Mouse (Mus musculus) kidney, embryonic 16.5 days (tissue): ENCODE measurements around the gene Ttll6. TPM values are rescaled to one million over a fixed set of nuclear protein-coding genes. Genes with fewer than 3 reads are reported as not detected.
A peak's percentile ranks its signal among the peaks of the same experiment; 100 is the strongest.

Experiments
- ATAC-seq: fragments of 200-750 bp; cut with Nextera tagmentation; 2 replicates; pipeline ENCODE4 v1.8.0; 2017; ENCODE audit warnings: moderate TSS enrichment; ENCODE audit not compliant: low FRiP score, low TSS enrichment
- H3K27ac ChIP-seq: fragments of 300-500 bp; sonication (generic); 2 replicates; pipeline ENCODE4 v1.5.1; 2014; ENCODE audit warnings: low read length
- H3K27me3 ChIP-seq: fragments of 300-500 bp; sonication (generic); 2 replicates; pipeline ENCODE4 v1.6.1; 2014; ENCODE audit warnings: low read length, control low read depth, mixed read lengths; ENCODE audit not compliant: insufficient read depth
- H3K36me3 ChIP-seq: fragments of 300-500 bp; sonication (generic); 2 replicates; pipeline ENCODE4 v1.6.1; 2014; ENCODE audit warnings: low read length, control low read depth, mixed read lengths; ENCODE audit not compliant: insufficient read depth
- H3K4me1 ChIP-seq: fragments of 300-500 bp; sonication (generic); 2 replicates; pipeline ENCODE4 v1.6.1; 2014; ENCODE audit warnings: low read length, control low read depth, mixed read lengths; ENCODE audit not compliant: insufficient read depth
- H3K4me2 ChIP-seq: fragments of 300-500 bp; sonication (generic); replicated peaks from 2 replicates; pipeline ENCODE4 v1.6.1; 2014; ENCODE audit warnings: low read depth, low read length
- H3K4me3 ChIP-seq: fragments of 300-500 bp; sonication (generic); 2 replicates; pipeline ENCODE4 v1.5.1; 2014; ENCODE audit warnings: mild to moderate bottlenecking, low read length
- H3K9ac ChIP-seq: fragments of 300-500 bp; sonication (generic); replicated peaks from 2 replicates; pipeline ENCODE4 v1.6.1; 2014; ENCODE audit warnings: low read length
- H3K9me3 ChIP-seq: fragments of 300-500 bp; sonication (generic); 2 replicates; pipeline ENCODE4 v1.6.1; 2016; ENCODE audit warnings: low read length, control low read depth
- WGBS: fragments of 180-500 bp; shearing (Covaris S2); extraction: QIAGEN DNeasy Blood & Tissue Kit; methylation state at CpG from one replicate; pipeline ENCODE4 v1.1.7; 2014; 5-methylcytosine and 5-hydroxymethylcytosine counted together
- polyA plus RNA-seq: library from polyadenylated mRNA; unstranded; fragments of >200 nt; fragmentation: Nextera tagmentation; extraction: Ambion mirVana; gene quantifications from 2 replicates; pipeline ENCODE4 v1.2.1, GENCODE M21; 2015

Gene Ttll6
- polyA plus RNA-seq, 1 experiment from 2014 or later: not detected

DNA sequence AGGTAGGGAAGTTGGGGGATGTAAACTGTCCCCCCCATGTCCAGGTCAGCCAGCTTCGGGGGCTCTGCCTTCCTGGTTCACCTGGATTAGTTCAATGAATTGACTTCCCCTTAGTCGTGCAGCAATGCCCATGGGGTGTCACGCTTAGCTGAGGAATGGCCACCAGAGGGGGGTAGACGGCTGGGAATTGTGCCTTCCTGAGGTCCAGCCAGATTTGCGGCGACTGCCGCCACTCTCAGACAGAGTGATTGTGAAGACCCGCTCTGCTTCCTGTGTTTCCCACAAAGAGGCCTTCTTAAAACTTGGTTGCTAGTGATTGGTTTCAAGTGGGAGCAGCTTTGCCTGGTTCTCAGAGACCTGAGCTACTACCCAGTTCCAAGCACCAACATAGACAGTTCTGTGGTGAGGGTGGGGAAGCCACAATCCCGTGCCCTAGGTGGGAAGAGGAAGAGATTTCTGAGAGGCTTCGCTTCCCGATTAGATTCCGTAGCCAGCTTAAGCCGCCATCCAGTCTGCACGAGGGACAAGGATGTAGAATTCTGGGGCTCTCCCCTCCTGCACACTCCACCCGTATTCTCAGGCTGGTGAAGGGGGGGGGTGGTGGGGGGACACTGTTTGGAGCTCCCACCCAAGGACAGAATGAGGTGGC, 12.2 kb downstream of the Ttll6 start:
- Histone ChIP-seq H3K36me3 (no peaks in the 10 kb centered on the region), H3K9me3 (no peaks in the 10 kb centered on the region), H3K4me3 (peak overlapping the region; percentile 29), H3K4me1 (0 out of 2 replicates have a peak, but pooled peaks cover 6% of the 10 kb centered on the region), H3K9ac (peak overlapping the region; percentile 18; the same call in 1 of the 2 replicates), H3K27me3 (peaks cover 29% of the 10 kb centered on the region), H3K4me2 (peak overlapping the region; percentile 48), H3K27ac (no peak overlapping the region)
- under 1% methylated on average over 15 of the region's 15 CpGs for WGBS
- ATAC-seq: peak; percentile 92

DNA sequence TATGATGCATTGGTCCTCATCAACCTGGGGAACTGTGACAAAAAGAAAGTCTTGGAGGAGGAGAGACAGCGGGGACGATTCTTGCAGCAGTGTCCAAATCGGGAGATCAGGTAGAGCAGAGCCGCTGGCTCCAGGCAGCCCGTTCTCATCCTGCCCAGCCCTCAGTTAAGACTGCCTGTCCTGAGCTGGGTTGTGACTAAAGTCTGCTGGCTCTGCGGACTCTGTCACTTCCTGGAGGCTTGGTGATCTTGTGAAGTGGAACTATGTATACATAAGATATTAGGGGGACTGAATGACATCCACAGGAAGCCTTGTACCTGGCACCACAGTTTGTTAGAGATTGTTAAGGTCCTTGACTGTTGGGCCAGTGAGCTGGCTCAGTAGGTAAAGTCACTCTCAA, 13.9 kb downstream of the Ttll6 start:
- Histone ChIP-seq H3K4me1 (no peaks in the 10 kb centered on the region), H3K27ac (no peak overlapping the region), H3K4me3 (no peak overlapping the region), H3K4me2 (no peak overlapping the region), H3K27me3 (peaks cover 29% of the 10 kb centered on the region), H3K9ac (no peak overlapping the region), H3K9me3 (no peaks in the 10 kb centered on the region), H3K36me3 (no peaks in the 10 kb centered on the region)
- ATAC-seq: no peak
- 66% methylated on average over 6 of the region's 6 CpGs for WGBS

DNA sequence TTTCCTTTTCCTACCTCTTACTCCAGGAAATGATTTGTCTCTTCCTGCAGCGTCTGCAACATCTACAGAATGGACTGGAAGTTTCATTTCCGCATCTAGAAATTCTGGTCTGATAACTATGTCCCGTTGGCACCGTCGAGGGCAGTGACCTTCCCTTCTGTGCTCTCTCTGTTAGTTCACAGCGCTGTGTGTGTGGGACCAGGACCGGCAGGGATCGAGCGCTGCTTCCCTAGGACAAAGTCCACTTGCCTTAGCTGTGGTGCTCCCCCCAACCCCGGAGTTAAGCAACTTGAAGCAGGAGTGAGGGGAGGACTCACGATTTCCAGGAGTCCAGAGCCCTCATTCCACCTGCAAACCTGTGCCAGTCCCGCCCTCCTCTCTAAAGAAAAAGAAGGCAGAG, 31.2 kb downstream of the Ttll6 start:
- peaks cover 67% of the 10 kb centered on the region for H3K27me3 ChIP-seq

DNA sequence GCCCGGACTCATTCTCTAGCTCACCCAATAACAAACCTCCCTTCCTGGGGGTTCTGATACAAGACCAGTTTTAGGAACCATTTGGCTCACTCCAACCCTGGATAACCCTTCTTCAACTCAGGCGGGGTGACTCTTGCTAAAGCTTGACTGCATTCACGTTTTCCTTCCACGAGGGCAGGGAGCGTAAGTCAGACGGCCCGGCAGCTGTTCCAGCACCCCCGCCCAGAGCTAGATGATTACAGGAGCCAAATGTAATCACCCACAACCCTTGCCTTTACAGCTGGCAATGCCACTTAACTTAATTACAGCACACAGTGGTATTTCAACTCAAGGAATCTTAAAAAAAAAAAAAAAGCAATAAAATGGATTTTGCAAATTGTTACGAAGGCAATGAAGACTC, 34.5 kb downstream of the Ttll6 start:
- no peak overlapping the region for H3K27ac ChIP-seq
- WGBS: 12% methylated on average over 9 of the region's 9 CpGs

More for the DNA sequence above, 31.2 kb downstream of the Ttll6 start:
- H3K4me3 ChIP-seq: no peak overlapping the region
- peaks cover 3% of the 10 kb centered on the region; the same call in 1 of the 2 replicates for H3K9me3 ChIP-seq
- H3K27ac ChIP-seq: no peak overlapping the region
- H3K4me1 ChIP-seq: no peaks in the 10 kb centered on the region
- 51% methylated on average over 12 of the region's 12 CpGs for WGBS
- ATAC-seq: no peak
- H3K4me2 ChIP-seq: no peak overlapping the region
- H3K36me3 ChIP-seq: no peaks in the 10 kb centered on the region
- H3K9ac ChIP-seq: no peak overlapping the region

DNA sequence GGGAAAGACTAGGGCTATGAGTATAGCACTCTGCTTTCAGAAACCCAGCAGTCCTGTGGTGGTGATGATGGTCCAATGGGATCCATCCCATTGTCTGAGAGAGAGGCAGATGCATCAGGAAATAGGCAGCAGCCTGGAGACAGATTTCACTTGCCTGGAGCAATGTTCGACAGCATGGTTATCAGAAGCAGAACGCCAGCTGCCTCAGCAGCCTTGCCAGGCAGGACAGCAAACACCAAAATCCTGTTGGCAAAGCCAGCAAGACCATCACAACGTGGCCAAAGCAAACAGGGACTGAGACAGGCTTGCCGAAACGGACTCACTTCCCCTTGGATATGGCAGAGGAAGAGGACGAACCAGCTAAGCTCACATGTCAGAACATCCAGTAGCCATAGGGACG, 35.4 kb downstream of the Ttll6 start:
- no peaks in the 10 kb centered on the region for H3K9me3 ChIP-seq
- H3K9ac ChIP-seq: no peak overlapping the region
- WGBS: 16% methylated on average over 7 of the region's 7 CpGs
- no peak overlapping the region for H3K4me2 ChIP-seq
- ATAC-seq: no peak
- H3K27ac ChIP-seq: no peak overlapping the region
- peaks cover 5% of the 10 kb centered on the region; the same call in 1 of the 2 replicates for H3K4me1 ChIP-seq
- H3K27me3 ChIP-seq: peaks cover 100% of the 10 kb centered on the region
- no peaks in the 10 kb centered on the region for H3K36me3 ChIP-seq
- no peak overlapping the region for H3K4me3 ChIP-seq

More for the DNA sequence above, 34.5 kb downstream of the Ttll6 start:
- ATAC-seq: no peak
- peaks cover 97% of the 10 kb centered on the region for H3K27me3 ChIP-seq
- H3K4me3 ChIP-seq: no peak overlapping the region
- no peaks in the 10 kb centered on the region for H3K9me3 ChIP-seq
- no peak overlapping the region for H3K4me2 ChIP-seq
- H3K36me3 ChIP-seq: no peaks in the 10 kb centered on the region
- H3K4me1 ChIP-seq: peaks cover 4% of the 10 kb centered on the region; the same call in 1 of the 2 replicates
- H3K9ac ChIP-seq: no peak overlapping the region

DNA sequence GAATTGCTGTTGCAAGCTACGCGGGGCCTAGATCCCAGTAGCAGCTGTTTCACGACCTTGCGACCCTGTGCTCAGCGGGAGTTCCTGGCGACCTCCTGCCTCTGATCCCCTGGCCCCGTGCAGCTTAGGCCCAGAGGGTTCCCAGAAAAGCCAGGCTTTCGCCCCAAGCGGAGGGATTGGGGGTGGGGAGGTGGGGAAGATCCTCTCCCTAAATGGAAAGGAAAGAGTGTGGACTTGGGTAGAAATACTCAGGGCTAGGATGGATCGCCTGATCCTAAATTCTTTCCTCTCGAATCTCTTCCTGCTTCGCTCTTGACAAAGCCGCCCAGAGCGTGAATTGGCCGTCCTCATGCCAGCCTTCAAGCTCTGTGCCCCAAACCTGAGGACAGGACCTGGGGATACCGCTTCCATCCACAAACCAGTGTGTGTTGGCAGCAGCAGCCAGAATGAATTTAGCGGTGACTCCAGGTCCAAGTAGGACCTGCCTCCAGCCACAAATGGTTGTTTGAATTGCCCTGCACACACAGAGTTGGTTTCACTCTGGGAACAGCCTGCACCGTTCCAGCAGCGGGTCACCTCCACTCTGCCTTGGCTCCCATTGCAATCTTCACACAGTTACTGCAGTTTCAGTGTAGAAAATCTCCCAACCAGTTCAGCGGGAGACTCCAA, 37.3 kb downstream of the Ttll6 start:
- 1% methylated on average over 20 of the region's 20 CpGs for WGBS
- peaks cover 5% of the 10 kb centered on the region; the same call in 1 of the 2 replicates for H3K4me1 ChIP-seq
- H3K27me3 ChIP-seq: peaks cover 100% of the 10 kb centered on the region
- no peak overlapping the region for H3K4me2 ChIP-seq
- H3K4me3 ChIP-seq: no peak overlapping the region
- H3K9me3 ChIP-seq: no peaks in the 10 kb centered on the region
- H3K27ac ChIP-seq: no peak overlapping the region
- ATAC-seq: no peak
- H3K36me3 ChIP-seq: no peaks in the 10 kb centered on the region
- no peak overlapping the region for H3K9ac ChIP-seq

DNA sequence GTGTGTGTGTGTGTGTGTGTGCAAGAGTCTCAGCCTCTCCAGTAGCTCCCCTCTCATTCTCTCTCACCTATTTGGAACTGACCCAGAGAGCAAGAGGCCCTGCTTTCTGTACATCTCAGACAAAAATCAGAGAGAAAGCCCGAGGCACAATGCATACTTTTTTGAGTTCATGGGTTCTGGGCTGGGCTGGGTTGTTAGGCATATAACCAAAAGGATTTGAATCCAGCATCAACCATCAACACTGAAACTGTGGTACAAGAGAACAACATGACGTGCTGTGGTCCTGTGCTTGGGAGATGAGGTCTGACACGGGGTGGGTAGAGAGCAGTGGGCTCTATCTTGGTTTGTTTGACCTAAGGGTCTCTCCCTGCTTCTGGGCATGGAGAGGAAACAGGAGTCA, 38.0 kb downstream of the Ttll6 start:
- WGBS: 10% methylated on average over 3 of the region's 3 CpGs
- ATAC-seq: no peak
- Histone ChIP-seq H3K36me3 (no peaks in the 10 kb centered on the region), H3K9ac (no peak overlapping the region), H3K9me3 (no peaks in the 10 kb centered on the region), H3K27ac (no peak overlapping the region), H3K4me3 (no peak overlapping the region), H3K27me3 (peaks cover 99% of the 10 kb centered on the region), H3K4me1 (peaks cover 5% of the 10 kb centered on the region; the same call in 1 of the 2 replicates), H3K4me2 (no peak overlapping the region)

DNA sequence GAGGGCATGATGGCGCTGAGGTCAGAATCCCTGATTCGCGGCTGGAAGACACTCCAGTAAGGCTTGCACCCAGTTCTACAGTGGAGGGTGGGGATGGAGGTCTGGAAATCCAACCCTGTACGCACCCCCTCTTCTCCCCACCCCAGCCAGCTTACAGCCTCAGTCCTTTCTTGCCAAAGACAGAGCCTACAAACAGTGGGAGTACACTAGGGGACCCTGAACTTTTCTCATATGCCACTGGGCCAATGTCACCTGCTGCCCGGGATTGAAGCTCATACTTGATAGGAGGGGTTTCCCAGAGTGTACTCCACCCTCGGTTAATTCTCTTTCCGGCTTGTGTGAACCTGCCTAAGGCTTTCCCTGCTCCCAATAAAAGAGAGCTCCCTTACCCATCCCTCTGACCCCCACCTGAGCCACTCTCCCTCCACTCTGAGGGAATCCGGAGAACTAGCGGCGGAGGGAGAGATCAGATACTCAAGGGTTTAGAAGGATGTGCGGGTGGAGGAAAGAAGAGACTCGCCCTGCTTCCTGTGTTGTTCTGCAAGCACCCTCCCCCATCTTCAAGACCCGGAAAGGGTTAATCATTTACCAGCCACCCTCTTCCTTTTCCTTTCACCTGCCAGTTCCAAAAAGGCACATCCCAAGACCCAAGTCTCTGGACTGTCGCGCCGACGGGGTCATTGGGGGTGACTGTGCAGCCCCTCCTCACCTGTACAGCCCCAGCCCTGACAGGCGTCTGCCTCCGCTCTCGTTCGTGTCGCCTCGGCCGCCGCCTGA, 39.1 kb downstream of the Ttll6 start:
- under 1% methylated on average over 25 of the region's 25 CpGs for WGBS
- Histone ChIP-seq H3K27ac (no peak overlapping the region), H3K9ac (no peak overlapping the region), H3K36me3 (no peaks in the 10 kb centered on the region), H3K4me3 (peak overlapping the region; percentile 21; the same call in 1 of the 2 replicates), H3K9me3 (no peaks in the 10 kb centered on the region), H3K4me2 (peak overlapping the region; percentile 30; the same call in 1 of the 2 replicates), H3K4me1 (peaks cover 5% of the 10 kb centered on the region; the same call in 1 of the 2 replicates), H3K27me3 (peaks cover 97% of the 10 kb centered on the region)
- ATAC-seq: no peak

DNA sequence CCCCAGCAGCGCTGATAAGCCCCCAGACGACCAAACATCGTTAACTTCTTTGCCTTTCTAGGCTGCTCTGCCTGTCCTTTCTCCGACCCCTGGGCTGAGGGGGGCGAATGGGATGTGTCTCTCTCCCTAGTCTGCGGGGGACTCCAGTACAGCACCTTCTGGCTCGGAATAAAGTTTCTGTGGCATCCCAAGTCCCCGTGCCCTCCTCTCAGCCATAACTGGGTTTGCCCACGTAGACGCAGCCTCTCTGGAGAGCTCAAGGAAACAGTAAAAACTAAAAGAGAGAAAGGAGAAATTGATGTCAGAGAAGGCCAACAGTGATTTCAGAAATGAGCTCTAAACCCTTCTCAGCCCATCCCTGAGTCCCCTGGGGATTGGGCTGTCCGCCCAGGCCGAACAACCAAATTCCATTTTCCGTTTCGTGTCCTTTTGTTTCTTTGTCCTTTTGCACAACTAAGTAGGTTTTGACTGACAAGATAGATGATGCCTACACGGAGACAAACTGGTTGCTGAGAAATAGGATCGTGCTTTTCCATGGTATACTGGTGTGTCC, 39.8 kb downstream of the Ttll6 start:
- Histone ChIP-seq H3K36me3 (no peaks in the 10 kb centered on the region), H3K27me3 (peaks cover 97% of the 10 kb centered on the region), H3K9me3 (no peaks in the 10 kb centered on the region), H3K9ac (no peak overlapping the region), H3K4me3 (peak overlapping the region; percentile 21; the same call in 1 of the 2 replicates), H3K4me2 (peak overlapping the region; percentile 30; the same call in 1 of the 2 replicates), H3K4me1 (peaks cover 5% of the 10 kb centered on the region; the same call in 1 of the 2 replicates), H3K27ac (no peak overlapping the region)
- WGBS: under 1% methylated on average over 16 of the region's 16 CpGs
- no peak for ATAC-seq
